Mouse (Mus musculus): ENCODE results near the gene Npy4r.

GRCm38 (mm10) chr14:34119046-34119723, 33.1 kb downstream of the Npy4r start:
- TF ChIP-seq CTCF (IDR thresholded peaks at IDR 0.05; ENCODE audit: low read depth, low read length) (no peak), GATA1 (IDR thresholded peaks at IDR 0.05; ENCODE audit: borderline replicate concordance, low read length) (no peak), POLR2AphosphoS5 (IDR thresholded peaks at IDR 0.05; ENCODE audit: insufficient replicate concordance, low read depth, low read length) (no peak), TAL1 (conservative IDR thresholded peaks at IDR 0.05; ENCODE audit: low read depth, low read length) (no peak)
